Mouse (Mus musculus) spleen, adult 12 weeks (tissue): ENCODE data around the gene Sat1.

ENCODE experiments used
- DNase-seq: peaks from one replicate; pipeline ENCODE4 v3.0.0; 2022; ENCODE audit warnings: low spot score

Sat1 gene

GRCm38 (mm10) chrX:155166313-155166712 lies 49.9 kb downstream of the Sat1 start:
- no peak for DNase-seq

GRCm38 (mm10) chrX:155163553-155163952 lies 52.7 kb downstream of the Sat1 start:
- DNase-seq: no peak
